Mouse (Mus musculus): ENCODE measurements around the gene Cyp2c50. TPM values are rescaled to one million over a fixed set of nuclear protein-coding genes. Genes with fewer than 3 reads are reported as not detected.
"Not testable (repeated sequence)": the region's sequence is repeated elsewhere in the genome, so short reads cannot be mapped to it uniquely, and the experiment has no call there.

Gene Cyp2c50
- not detected for total RNA-seq (2021)

DNA sequence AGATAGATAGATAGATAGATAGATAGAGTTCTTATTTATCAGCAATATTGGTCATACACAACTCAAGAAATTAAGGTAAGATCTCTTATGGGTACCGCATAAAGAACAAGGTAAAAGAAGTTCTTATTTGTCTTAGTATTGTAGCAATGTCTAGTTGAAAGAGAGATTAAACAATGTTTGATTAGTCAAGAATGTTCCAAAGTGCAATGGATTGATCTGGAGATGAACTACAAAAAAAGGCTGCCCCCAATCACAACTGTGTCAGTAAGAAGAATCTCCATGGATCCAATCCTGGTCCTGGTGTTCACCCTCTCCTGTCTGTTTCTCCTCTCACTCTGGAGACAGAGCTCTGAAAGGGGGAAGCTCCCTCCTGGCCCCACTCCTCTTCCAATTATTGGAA lies at the start of gene Cyp2c50:
Gene Cyp2c50 (plus strand): TSS at position 268 of the 400 bp plus-strand sequence.
- DNase-seq: not testable (repeated sequence)

- DNase-seq: no peak
Observed at GRCm38 (mm10) chr19:40073701-40074100, 15.8 kb upstream of the Cyp2c50 start, which contains the start of gene Cyp2c54. Gene Cyp2c54 (minus strand): TSS chr19:40073827.

GRCm38 (mm10) chr19:40088381-40088780 lies 1.1 kb upstream of the Cyp2c50 start:
- DNase-seq: no peak

DNA sequence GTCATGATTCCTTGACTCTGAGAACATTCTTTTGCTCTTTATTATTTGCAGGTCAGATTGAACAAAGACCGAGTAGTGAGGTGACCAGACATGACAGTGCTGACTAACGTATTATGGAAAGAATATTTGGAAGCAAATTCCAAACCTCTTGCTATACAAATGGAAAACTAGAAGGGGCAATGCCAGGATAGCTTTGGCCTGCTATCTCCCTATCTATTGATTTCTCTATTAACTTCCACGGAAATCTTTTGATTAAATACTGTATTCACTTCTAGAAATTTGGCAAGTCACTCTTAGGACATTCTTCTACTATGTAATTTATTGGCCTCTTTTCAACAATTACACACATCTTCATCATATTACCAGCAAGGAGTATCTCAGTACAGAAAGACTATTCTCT lies 1.6 kb downstream of the Cyp2c50 start:
- no peak for DNase-seq

- DNase-seq: not testable (repeated sequence)
Observed at GRCm38 (mm10) chr19:40119624-40120023, 30.1 kb downstream of the Cyp2c50 start.

GRCm38 (mm10) chr19:40125165-40125564 lies 35.7 kb downstream of the Cyp2c50 start:
- DNase-seq: not testable (repeated sequence)

DNA sequence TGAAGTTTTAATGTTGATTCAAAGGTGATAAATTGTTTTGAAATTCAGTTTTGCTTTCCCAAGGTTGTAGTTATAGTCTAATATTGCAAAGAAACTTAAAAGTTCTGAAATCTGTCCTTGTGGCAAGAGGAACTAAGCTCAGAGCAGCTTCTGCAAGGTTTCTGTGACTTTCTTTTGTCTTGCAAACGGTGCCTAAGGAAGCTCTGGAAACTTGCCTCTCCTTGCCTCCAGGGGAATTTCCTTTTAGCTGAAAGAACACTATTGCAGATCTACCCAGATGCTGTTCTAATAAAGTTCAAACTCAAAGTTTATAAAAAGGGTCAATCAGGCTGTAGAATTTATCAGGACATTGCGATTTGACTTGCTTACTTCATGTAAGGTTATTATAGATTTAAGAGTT lies 37.5 kb downstream of the Cyp2c50 start:
- not testable (repeated sequence) for DNase-seq

Other genes with a start within 250 kb of the Cyp2c50 start
- not detected for gene Cyp2c69, start 202.9 kb upstream of the Cyp2c50 start, total RNA-seq (2021)
- not detected for gene Cyp2c37, start 97.3 kb upstream of the Cyp2c50 start, total RNA-seq (2021)
- not detected for gene Cyp2c54, start 15.9 kb upstream of the Cyp2c50 start, total RNA-seq (2021)
- gene Cyp2c70, start 97.6 kb downstream of the Cyp2c50 start, total RNA-seq (2021): under 1 TPM; 0.74 TPM
- gene Pdlim1, start 182.2 kb downstream of the Cyp2c50 start, total RNA-seq (2021): 100 to 1,000 TPM; 266 to 281 TPM